Mouse (Mus musculus): ENCODE measurements at regions not wholly inside any gene's neighbourhood (a gene's known extent, or its start where the extent isn't known, plus 50 kb on each side); places are given as distances from the start of the nearest gene placed in this dataset.

DNA sequence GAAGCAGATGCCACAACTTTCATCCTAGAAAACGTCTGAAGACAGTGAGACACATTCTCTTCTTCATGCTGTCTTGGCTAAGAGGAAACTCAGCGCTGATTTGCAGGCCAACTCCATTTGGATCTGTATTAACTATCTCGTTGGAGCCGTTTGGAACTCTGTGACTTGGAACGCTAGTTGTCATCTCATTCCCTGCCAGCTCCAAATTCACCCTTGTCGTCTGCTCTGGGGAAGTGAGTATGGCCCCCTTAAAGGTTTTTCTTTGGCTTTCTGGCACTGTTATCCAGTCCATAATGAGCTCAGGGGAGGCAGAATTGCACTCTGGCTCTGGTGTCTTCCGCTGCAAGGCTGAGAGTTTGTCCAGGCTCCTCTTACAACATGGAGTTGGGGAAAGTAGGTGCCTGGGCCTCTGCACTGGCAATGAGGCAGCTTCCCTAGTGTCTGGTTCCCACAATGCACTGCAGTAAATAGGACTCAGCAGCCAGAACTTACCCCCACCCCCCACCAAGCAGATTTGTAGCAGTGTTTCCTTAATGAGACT lies 63.1 kb downstream of the Kctd12 start:
- TF ChIP-seq CTCF (IDR thresholded peaks at IDR 0.05; ENCODE audit: low read depth), result no peak
- no peak for TF ChIP-seq EP300 (IDR thresholded peaks at IDR 0.05; ENCODE audit: low read depth)
